Mouse (Mus musculus) olfactory bulb, adult 2 months (tissue): ENCODE measurements around the gene Cd300a.

Experiments
- CTCF ChIP-seq: fragments of 200-500 bp; IDR thresholded peaks from 2 replicates; pipeline ENCODE4 v1.5.1; 2012; ENCODE audit warnings: low read depth, mild to moderate bottlenecking, low read length, moderate library complexity; ENCODE audit not compliant: insufficient read depth
- POLR2A ChIP-seq: fragments of 200-500 bp; IDR thresholded peaks from 2 replicates; pipeline ENCODE4 v1.6.1; 2012; ENCODE audit warnings: mild to moderate bottlenecking, low read depth, low read length, moderate library complexity; ENCODE audit not compliant: insufficient read depth

- TF ChIP-seq CTCF (no peak), POLR2A (no peak)
These were observed 25.1 kb downstream of the Cd300a start for GRCm38 (mm10) chr11:114914978-114915377.
